In the genomic region with DNA sequence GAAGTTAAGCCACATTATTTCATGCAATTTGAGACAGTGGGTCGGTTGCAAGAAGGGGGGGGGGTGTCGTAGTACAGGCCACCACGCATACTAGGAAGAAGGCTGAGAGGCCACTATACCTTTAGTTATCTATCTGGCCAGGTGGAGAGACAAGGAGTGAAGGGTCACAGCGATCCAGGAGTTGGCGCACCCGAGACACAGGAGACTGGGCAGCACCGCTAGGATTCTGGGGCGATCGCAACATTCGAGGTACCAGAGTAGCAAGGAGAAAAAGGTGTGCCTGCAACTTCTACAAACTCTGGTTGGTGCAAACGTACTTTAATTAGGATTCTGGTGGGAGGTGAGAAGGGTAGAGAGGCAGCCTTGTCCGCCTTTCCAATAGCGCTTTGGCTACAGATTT, we compare ENCODE assay signal across 8 mouse cellular contexts. TPM values are rescaled to one million over a fixed set of nuclear protein-coding genes. Genes with fewer than 3 reads are reported as not detected.
DNase-seq lines count a peak whose midpoint lies in the region; ATAC-seq and TF ChIP-seq lines count a peak whose summit lies in the region.

No protein-coding gene starts in this region.

- no peaks in the 10 kb centered on the region for H3K36me3 ChIP-seq in intestine, postnatal 0 days (ENCODE audit: control insufficient read depth, insufficient read depth)
- H3K36me3 ChIP-seq in small intestine, adult 2 months (ENCODE audit: control insufficient read depth, insufficient read depth, low read length), result no peaks in the 10 kb centered on the region

- WGBS in intestine, postnatal 0 days, result 15% methylated on average over 13 of the region's 13 CpGs
- WGBS in small intestine, adult 2 months, result 3% methylated on average over 13 of the region's 13 CpGs

- H3K27me3 ChIP-seq in intestine, postnatal 0 days (replicated peaks; ENCODE audit: control insufficient read depth, insufficient read depth, low read length), result no peaks in the 10 kb centered on the region; the same call in 1 of the 2 replicates
- no peaks in the 10 kb centered on the region for H3K27me3 ChIP-seq in small intestine, adult 2 months (ENCODE audit: control insufficient read depth, insufficient read depth, low read length)

- H3K9ac ChIP-seq in intestine, postnatal 0 days (ENCODE audit: low read depth, low read length), result peak overlapping the region; percentile 84

- H3K27ac ChIP-seq in intestine, postnatal 0 days (ENCODE audit: low read depth, low read length), result peak overlapping the region; percentile 96
- peak overlapping the region; percentile 97 for H3K27ac ChIP-seq in small intestine, adult 2 months (ENCODE audit: insufficient read depth, low read depth, low read length)

- TF ChIP-seq CTCF in intestine, postnatal 0 days (IDR thresholded peaks at IDR 0.05; ENCODE audit: low read depth), result no peak
- TF ChIP-seq CTCF in small intestine, adult 2 months (IDR thresholded peaks at IDR 0.05; ENCODE audit: extremely low read depth, insufficient read length, insufficient replicate concordance, low read depth, low read length), result no peak

- peaks cover 3% of the 10 kb centered on the region for H3K4me1 ChIP-seq in intestine, postnatal 0 days (replicated peaks; ENCODE audit: control insufficient read depth, insufficient read depth, low read length)
- H3K4me1 ChIP-seq in small intestine, adult 2 months (ENCODE audit: control insufficient read depth, insufficient read depth, insufficient read length, low read length), result peaks cover 14% of the 10 kb centered on the region; the same call in 1 of the 2 replicates

- H3K9me3 ChIP-seq in intestine, postnatal 0 days (ENCODE audit: control insufficient read depth), result no peaks in the 10 kb centered on the region

- H3K4me2 ChIP-seq in intestine, postnatal 0 days (replicated peaks; ENCODE audit: low read depth), result peak overlapping the region; percentile 75

- no peak for TF ChIP-seq POLR2A in small intestine, adult 2 months (IDR thresholded peaks at IDR 0.05; ENCODE audit: low read depth, low read length)

- DNase-seq in embryo, embryonic 10.5 days (ENCODE audit: low spot score), result peak; percentile 31
- DNase-seq in embryo, embryonic 11 days, result no peak
- peak; percentile 8 for DNase-seq in retina, embryonic 14.5 days (ENCODE audit: low spot score)
- DNase-seq in retina, postnatal 1 day, result no peak
- DNase-seq in gastrocnemius, adult 18-20 months (ENCODE audit: low spot score), result no peak
- DNase-seq in B cell, adult 2 months, result no peak

- no peak for ATAC-seq in intestine, postnatal 0 days

- H3K4me3 ChIP-seq in intestine, postnatal 0 days (ENCODE audit: low read depth, low read length), result peak overlapping the region; percentile 72
- H3K4me3 ChIP-seq in small intestine, adult 2 months (ENCODE audit: low read depth, low read length), result peak overlapping the region; percentile 70

RNA-seq across cellular contexts. Expression of a gene that starts 1.2 kb away (rescaled TPM):
- polyA plus RNA-seq in intestine, postnatal 0 days (2015; fragmentation: Nextera tagmentation; extraction: Ambion mirVana), result 22.7 and 22.8 TPM in 2 replicates
- polyA plus RNA-seq in small intestine, adult 2 months (2012; rRNA removed), result 14.9 and 34.7 TPM in 2 replicates
- total RNA-seq in gastrocnemius, adult 18-20 months (2021), result 1 to 10 TPM; 6.3 to 7.3 TPM

RNA-seq across cellular contexts. Expression of a gene that starts 28.1 kb away (rescaled TPM):
- 0.71 and 0.85 TPM in 2 replicates for polyA plus RNA-seq in intestine, postnatal 0 days (2015; fragmentation: Nextera tagmentation; extraction: Ambion mirVana)
- 0.08 and 0.13 TPM in 2 replicates for polyA plus RNA-seq in small intestine, adult 2 months (2012; rRNA removed)
- 1 to 10 TPM in 1 of 2 experiments, under 1 TPM in 1; 0.91 to 1.0 TPM for total RNA-seq in gastrocnemius, adult 18-20 months (2021)

RNA-seq across cellular contexts. Expression of a gene that starts 54.1 kb away (rescaled TPM):
- polyA plus RNA-seq in intestine, postnatal 0 days (2015; fragmentation: Nextera tagmentation; extraction: Ambion mirVana), result 1.6 TPM in 2 replicates
- polyA plus RNA-seq in small intestine, adult 2 months (2012; rRNA removed), result 0.80 and 1.3 TPM in 2 replicates
- under 1 TPM; 0.23 to 0.31 TPM for total RNA-seq in gastrocnemius, adult 18-20 months (2021)

Comparison
In these comparisons a context has a peak if more than half of its experiments do, and no peak if none do; other contexts are left out.
1. DNase-seq: peak in embryo, embryonic 10.5 days (single experiment) and retina, embryonic 14.5 days (single experiment); none in embryo, embryonic 11 days (single experiment), retina, postnatal 1 day (single experiment), gastrocnemius, adult 18-20 months (single experiment) and B cell, adult 2 months (0 of 2).